Mouse (Mus musculus) liver (tissue): ENCODE measurements around the gene Plcd3.

ENCODE experiments used
- DNase-seq: peaks from one replicate; pipeline ENCODE4 v3.0.0-alpha.2; 2020; ENCODE audit warnings: mixed read lengths

Gene Plcd3

DNA sequence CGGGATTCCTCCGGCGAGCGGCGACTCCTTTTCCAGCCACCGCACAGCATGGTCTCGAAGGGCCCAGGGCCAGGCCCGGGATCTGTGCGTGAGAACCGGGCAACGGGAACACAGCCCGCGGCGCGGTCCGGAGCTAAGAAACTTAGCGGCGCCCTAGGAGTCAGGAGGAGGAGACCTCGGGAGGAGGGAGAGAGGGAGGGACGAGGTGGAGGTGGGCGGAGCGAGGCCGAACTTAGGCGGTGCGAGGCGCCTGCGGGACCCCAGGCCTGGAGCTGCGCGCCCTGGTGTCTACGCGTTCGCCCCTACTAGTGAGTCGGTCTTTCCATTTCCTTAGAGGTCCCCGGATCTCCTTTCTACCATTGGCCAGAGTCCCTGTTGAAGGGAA lies at the start of gene Plcd3, which contains the start of gene Acbd4:
Gene Plcd3 (minus strand): TSS at position 178 of the 385 bp plus-strand sequence.
Gene Acbd4 (plus strand): TSS at position 202 of the 385 bp plus-strand sequence.
- peak; percentile 89 for DNase-seq

DNA sequence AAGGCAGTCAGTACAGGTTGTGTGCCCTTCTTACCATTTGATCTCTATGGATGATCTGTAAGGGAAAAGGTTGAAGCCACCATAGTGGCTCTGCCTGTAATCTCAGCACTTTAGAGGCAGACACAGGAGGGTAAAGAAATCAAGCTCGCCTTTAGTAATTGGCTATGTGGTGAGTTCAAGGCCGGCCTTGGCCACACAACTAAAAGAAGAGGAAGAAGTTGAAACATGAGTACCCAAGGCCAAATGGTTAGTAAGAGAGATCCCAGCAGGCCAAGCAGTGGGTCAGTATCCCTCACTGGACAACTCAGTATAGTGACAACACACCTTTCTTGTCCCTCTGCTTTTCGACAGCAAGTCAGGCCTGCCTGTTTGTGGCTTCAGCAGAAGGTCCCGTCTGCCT lies 48.3 kb upstream of the Plcd3 start:
- DNase-seq, result no peak

DNA sequence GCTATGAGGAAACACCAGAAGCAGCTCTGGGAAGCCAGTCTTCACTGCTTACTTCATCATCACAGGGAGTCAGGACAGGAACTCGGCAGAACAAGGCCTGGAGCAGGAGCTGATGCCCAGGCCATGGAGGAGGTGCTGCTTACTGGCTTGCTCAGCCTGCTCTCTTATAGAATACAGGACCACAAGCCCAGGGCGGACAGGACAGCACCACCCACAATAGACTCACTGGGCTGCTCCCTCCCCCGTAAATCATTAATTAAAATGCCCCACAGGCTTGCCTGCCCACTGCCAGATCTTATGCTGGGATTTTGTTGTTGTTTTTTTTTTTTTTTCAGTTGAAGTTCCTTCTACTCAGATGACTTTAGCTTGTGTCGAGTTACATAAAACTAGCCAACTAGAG lies 46.3 kb upstream of the Plcd3 start:
- DNase-seq, result no peak

DNA sequence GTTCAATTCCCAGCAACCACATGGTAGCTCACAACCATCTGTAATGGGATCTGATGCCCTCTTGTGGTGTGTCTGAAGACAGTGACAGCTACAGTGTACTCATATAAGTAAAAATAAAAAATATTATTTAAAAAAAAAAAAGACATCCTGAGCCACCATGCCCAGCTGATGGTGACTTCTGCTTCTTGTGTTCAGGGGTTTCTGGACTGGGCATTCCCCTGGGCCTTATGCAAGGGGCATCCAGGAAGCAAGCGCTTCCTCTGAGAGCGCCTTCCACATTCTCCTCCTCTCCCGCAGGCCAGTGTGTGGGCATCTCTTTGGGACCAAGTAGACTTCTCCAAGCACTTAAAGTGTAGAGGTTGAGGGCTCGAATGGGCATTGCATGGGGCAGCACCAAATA lies 44.9 kb upstream of the Plcd3 start:
- no peak for DNase-seq

DNA sequence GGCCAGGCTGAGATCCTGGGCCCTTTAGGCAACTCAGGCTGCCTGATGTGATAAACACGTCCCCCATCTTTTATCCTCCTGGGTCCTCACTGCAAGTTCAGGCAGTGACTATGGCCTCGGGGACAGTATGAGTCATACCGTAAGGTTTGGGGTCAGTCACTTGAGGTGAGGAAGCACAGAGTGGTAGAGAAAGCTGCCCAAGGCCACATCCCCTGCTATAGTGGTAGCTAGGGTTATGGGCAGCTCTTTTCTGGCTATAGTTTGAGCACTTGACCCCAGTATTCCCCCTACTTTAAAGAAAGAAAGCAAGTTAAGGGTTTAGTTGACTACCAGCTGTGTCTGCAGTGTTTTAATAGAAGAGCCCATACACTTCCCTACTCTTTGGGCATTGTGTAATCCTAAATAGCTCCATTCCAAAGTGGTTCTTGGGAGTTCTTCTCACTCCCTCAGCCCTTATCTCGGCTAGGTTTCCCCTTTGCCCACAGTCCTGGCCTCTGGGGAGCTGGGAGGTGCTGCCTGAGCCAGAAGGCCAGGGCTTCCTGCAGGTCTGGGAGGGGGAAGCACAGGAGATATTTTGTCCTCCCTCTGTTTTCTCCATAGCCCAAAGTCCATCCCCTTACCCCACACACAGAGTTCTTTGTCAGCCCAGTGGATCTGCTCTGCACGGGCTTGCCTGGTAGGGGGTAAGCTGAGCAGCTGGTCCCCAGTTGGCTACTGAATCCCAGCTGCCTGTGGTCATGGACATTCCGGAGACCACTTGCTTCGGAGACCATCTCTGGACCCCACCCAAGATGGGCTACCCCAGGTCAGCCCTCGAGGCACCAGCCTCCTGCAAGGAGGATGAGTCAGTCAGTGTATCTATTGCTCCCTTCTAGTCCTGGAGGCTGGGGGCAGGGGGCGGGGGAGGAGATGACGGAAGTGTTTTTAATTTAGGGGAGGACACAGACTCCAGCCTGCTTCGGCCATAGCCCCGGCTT lies 43.1 kb upstream of the Plcd3 start:
- no peak for DNase-seq

DNA sequence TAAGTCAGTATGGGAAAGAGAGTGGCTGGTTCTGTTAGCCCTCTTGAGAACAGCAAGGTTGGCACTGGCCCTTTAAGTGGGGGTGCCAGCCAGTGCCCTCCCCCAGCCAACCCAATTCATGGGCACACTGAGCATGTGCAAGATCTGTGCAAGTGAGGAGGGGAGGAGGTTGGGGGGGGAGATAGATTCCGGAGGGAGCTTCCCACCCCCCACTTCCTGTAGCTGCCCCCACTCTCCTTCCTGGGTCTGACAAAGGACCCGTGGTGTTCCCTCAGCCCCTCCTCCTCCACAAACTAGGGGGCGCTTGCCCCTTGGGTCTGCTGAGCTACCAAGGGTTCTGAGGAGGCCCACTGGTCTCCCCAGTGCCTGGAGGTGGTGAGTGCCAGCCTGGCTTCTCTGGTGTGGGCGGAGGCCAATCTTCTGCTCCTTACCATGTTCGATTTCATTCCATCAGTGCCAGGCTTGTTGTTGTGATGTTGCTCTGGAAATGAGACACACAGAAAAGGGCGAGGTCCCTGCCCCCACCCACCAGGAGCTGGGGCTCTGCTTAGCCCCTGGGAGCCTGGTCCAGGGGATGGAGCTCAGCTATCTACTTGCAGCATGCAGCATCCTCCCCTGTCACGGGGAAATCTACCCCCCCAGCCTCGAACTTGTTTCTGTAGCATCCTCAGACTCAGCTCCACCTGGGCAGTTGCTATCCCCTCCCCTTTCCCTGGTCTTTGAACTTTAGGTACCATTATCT lies 41.2 kb upstream of the Plcd3 start:
- DNase-seq, result peak; percentile 56

DNA sequence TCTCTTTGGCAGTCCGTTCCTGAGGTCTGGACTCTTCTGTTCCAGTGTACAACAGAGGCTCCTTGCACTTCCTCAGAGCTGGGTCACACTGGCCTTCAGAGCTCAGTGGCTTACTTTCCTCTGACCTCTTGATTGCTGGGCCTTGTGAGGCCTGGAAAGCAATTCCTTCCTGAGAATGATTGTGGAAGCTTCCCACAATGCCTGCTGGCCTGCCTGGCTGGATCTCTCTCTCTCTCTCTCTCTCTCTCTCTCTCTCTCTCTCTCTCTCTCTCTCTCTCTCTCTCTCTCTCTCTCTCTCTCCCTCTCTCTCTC lies 40.4 kb upstream of the Plcd3 start:
- DNase-seq, result no peak

DNA sequence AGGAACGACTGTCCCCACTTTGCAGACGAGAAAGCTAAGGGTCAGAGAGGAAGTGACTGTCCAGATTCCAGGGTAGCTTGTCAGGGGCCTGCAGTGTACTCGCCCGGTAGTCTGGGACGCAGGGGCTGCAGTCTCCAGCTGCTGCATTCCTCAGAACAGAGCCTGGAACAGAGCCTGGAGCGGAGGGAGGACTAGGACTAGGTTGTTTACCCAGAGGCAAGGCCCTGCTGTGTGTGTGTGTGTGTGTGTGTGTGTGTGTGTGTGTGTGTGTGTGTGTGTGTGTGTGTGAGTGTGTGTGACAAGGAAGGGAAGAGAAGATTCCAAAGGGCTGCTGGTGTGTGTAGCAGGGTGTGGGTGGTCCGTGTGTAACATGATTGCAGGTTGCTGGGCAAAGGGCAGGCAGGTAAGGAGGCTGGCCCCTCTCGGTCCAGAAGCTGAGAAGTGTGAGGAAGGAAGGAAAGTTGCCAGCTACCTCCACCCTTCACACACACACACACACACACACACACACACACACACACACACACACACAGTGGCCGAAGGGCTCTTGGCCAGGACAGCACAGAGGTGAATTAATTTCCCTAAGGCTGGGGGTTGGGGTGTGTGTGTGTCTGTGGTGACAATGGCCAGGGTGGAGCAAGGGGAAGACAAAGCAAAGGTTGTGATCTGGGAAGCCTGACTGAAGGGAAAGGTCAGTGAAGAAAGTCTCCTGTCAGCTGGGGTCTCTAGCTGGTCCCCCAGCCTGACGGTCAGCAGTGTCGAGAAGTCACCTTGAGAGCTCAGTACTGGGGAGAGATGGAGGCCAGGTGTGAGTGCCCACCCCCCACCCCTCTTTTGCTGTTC lies 39.9 kb upstream of the Plcd3 start:
- peak; percentile 35 for DNase-seq

DNA sequence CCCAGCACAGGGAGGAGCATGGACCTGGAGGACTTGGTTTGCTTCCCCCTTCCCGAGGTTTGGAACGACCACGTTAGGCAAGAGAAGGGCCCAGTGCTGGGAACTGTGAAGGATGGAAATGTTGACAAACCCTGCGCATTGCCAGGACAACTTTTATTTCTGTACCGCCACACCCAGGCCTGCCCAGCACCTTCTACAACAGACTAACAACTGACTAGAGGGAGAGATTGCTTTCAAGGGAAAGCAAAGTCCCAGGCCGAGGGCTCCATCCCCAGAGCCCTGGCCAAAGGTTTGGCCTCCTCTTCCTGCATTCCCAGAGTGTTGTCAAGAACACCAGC lies 39.3 kb upstream of the Plcd3 start:
- DNase-seq, result no peak

DNA sequence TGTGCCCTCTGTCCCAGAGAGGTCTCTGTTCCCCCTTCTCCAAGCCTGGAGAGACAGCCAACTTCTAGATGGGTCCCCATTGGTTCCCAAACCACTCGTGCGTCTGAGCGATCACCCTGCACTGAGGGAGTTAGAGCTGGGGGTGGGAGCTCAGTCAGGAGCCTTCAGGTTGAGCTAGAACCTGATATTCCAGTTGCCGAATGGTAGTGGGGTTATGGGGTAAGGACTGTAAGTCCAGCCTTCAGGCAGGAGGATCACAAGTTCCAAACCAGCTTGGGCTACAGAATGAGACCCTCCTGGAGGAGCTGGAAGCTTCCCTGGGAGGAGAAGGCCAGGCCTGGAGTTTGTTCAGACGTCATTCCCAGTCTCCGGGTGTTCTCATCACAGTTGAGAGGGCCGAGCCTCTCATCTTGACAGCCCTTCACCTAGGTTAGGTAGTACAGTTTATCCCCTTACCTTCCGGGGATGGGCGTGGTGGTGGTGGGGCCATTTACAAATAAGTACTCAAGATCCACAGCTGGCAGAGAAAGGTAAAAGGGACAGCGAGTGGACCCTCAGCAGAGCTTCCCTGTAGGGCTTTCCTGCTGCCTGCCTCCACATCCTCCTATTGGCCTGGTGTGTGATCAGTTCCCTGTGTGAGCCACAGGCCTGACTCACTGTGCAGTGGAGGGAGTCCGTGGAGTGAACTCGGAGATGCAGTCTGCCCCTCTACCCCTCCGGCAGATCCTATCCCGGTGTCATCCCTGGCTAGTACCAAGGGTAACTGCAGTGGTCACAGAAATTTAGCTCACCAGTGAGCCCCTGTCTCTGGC lies 38.7 kb upstream of the Plcd3 start:
- no peak for DNase-seq

DNA sequence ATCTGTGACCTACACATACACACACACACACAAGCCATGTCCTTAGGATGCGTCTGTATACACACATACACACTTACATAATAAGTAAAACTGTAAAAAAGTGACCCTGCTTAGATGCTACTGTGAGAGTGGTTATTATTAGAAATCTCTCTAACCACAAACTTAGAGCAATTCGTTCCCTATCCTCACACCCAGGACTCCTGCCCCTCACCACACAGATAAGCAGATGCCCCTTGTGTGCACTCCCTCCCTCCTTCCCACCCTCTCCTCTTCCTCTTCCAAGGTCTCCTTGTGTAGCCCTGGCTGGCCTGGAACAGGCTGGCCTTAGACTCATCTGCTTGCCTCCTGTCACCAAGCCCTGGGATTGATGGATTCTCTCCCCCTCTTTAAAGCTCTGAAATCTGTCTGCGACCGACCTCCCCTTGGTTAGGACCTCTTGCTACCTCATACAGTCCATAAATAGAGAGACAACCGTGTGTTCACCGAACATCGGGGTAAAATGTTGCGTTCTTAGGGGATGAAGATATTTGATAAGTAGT lies 34.6 kb upstream of the Plcd3 start:
- peak; percentile 50 for DNase-seq

DNA sequence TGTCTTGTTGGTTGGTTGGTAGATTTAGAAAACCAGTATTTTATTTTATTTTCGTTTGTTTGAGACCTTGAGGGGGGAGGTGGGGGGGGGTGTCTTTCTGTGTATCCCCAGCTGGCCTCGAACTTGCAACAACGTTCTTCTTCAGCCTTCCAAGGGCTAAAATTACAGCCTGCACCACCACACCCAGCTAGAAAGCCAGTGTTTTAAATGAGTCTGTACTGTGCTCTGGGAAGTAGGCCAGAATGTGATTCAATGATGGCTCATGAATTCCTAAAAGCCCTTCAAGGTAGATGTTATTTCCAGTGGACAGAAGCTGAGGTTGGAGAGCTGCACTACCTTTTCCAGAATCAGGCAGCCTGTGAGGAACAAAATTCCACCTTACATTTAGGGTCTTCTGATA lies 32.8 kb upstream of the Plcd3 start:
- no peak for DNase-seq

DNA sequence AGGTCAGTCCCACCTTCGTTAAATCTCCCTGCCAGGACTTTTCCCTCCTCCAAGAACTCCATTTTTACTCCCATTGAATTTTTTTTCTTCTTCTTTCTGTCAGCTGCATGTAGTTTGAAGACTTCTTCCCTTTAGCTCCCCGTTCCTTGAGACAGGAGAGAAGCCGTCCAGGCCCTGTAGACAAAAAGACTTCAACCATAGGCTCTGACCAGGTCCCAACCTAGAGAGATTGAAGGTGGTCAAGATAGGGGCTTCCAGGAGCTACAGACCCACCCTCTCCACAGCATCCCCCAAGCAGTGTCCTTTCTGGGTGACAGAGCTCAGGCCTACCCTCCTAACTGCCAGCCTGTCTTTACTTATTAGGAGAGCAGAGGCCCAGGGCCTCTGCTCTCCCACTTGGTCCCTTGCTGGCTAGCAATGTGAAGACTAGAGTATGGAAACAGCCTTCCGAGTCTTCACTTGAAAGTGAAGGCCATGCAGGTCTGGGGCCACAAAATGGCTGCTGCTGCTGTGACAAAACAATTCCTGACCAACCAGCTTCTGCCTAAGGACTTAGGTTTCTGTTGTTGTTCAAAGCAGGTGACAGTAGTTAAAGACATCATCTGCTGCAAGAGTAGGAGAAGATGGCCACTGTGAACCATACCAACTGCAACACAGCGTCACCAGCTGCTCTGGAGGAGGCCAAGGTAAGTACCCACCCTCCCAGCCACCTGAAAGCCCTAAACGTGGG lies 32.2 kb upstream of the Plcd3 start:
- no peak for DNase-seq

DNA sequence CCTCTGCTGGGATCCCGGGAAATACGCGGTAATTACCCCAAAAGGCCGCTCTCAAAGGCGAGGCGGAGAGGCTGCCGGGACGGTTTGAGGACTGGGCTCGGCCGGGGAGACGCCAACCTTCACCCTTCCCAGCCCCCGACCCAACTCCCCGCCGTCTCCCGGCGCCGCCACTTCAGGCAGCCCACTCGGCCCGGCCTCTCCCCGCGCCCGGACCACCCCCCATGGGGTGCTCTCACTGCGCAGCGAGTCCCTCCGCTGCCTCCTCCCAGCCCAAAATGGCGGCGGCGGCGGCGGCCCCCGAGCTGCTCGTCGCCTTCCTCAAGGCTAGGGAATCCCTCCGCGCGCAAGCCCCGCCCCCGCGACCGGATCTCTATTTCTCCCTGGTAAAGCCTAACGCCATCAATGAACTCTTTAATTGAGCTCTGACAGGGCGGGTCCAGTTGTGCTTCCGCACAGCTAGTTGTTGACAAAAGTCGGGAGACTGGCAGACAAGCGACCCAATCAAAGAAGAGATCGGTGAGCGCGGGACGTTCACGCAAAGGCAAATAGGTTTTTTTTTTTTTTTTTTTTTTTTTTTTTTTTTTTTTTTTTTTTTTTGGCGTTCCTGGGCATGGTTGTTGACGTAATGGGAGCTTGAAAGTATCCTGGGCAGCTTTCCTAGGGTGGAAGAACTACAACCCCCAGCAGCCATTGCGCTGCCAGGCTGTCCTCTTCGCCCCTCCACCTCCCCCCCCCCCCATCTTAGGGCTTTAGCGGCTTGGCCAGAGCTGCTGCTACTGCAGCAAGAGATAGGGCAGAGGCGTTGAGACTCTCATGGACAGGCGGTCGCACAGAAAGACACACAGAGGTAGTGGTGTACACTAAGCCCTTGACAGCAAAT lies 31.4 kb upstream of the Plcd3 start:
- peak; percentile 100 for DNase-seq

DNA sequence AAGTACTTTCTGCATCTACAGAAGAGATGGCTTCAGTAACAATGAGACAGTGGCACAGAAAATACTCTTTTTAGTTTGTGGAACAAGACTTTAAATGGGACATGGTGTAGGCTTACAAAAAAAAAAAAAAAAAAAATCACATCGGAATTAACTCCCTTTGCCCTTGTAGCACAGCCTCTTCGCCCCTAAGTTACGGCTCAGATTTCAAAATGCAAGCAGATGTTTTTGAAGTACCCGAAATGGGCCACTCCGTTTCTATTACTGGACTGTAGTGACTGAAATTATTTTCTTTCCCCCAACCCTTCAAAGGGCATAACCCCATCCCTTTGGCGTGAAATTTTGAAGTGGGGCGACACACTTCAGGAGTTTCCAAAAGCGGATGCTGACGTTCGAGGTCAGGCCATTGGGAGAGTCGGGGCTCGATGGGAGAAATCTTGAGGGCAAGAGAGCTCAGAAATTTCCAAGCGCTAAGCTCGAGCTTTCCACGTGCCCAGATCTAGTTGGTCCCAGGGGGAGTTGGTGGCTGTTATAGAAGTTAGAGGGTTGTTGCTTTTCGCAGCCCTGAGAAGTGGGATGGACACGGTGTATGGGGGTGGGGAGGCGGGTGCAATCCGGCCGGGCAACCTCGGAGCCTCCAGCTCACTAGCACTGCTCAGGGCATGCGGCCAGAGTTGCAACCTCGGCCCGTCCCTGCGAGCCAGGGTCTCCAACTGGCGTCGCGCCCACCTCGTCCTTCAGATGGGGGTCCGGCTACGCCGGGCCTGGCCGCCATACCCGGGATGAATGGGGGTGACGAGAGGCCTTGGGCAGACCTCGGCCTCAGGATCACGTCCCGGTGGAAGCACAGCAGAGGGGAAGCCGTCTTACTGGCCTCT lies 30.5 kb upstream of the Plcd3 start, which contains the start of gene Hexim2:
Gene Hexim2 (plus strand): TSS at position 729 of the 875 bp plus-strand sequence.
- peak; percentile 73 for DNase-seq

DNA sequence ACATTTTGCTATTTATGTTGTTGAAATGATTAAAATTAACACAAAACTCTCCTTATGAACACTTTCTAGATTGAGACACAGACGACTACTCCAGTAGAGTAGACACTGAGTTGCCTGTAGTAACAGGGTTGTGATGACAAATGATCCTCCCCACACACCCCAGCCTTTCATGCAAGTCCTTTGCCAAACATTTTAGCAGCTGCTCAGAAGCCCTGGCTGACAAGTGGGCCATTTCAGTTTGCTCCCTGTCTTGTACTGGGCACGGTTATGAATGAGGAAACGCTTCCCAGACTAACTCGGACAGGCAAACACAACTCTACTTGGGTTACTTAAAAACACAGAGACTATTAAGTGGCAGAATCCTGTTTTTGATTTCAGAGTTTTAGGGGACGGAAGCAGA lies 18.9 kb upstream of the Plcd3 start:
- no peak for DNase-seq

DNA sequence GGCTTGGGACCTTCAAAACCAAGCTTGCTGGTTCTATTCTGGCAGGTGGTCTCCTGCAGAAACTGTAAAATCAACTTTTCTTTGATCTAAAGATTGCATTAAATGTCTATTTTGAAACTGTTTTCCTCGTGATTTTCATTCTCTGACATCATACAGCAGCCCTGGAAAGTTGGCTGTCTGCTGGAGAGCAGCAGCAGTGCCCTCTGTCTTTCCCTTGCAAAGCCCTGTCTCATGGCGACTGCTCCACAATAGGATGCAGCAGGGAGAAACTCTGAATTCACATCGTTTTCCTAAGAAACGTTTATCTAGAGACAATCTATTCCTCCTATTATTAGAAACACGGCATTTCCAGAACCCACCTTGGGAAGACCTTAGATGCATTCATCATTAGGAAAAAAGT lies 18.2 kb upstream of the Plcd3 start:
- no peak for DNase-seq

DNA sequence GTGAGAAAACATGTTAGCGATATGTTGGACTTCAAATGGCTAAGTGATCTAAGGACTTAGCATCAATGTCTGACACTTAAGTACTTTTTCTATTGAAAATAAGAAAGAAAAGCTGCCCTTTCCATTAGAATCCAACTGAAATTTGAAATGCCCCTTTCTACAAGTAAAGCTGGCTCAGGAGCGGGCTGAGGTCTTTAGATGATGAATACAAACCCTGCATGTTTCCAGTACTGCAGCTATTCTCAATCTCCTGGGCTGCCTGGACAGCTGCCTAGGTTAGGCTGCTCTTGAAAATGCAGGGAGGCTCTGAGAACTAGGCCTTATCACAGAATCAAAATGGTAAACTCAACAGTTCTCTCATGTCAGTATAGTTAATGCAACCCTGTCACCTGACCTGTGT lies 17.4 kb upstream of the Plcd3 start:
- no peak for DNase-seq

DNA sequence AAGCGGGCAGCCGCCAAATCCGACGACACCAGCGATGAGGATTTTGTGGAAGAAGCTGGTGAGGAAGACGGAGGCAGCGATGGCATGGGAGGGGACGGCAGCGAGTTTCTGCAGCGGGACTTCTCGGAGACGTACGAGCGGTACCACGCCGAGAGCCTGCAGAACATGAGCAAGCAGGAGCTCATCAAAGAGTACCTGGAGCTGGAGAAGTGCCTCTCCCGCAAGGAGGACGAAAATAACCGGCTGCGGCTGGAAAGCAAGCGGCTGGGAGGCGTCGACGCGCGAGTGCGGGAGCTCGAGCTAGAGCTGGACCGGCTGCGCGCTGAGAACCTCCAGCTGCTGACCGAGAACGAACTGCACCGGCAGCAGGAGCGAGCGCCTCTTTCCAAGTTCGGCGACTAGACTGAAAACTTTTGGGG lies 16.1 kb upstream of the Plcd3 start:
- DNase-seq, result peak; percentile 62
